ENCODE assay signal across 8 mouse cellular contexts in the genomic region with DNA sequence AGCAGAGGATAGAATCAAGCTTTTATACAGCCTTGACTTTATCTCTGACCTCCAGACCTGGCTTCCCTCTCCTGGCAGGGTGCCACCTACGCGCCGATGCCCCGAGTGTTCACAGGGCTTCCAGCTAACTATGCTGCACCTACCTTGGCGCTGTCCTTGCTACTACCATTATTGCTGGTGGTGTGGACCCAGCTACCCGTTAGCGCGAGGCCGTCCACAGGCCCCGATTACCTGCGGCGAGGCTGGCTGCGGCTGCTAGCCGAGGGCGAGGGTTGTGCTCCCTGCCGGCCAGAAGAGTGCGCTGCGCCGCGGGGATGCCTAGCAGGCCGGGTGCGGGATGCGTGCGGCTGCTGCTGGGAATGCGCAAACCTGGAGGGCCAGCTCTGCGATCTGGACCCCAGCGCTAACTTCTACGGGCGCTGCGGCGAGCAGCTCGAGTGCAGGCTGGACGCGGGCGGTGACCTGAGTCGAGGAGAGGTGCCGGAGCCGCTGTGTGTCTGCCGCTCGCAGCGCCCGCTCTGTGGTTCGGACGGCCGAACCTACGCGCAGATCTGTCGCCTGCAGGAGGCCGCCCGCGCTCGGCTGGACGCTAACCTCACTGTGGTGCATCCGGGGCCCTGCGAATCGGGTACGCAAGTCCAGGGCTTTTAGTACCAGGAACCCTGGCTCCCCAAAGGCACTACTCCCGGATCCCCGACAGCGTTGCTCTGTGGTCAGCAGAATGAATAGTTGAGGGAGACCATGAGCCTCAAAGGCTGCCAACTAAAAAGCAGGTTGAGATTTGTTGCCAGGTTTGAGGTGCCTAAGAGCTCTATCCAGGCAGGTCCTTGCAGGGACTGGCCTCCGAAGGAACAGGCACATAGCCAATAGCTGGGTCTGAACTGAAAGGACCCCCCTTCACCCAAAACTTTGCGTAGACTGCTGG. TPM values are rescaled to one million over a fixed set of nuclear protein-coding genes. Genes with fewer than 3 reads are reported as not detected.
DNase-seq lines count a peak whose midpoint lies in the region; ATAC-seq and TF ChIP-seq lines count a peak whose summit lies in the region.

No protein-coding gene starts in this region.

- H3K27me3 ChIP-seq in forebrain, postnatal 0 days (ENCODE audit: insufficient read depth, low read length), result peaks cover 57% of the 10 kb centered on the region
- peaks cover 63% of the 10 kb centered on the region for H3K27me3 ChIP-seq in intestine, embryonic 14.5 days (replicated peaks; ENCODE audit: control insufficient read depth, insufficient read depth, low read length)
- H3K27me3 ChIP-seq in liver, embryonic 13.5 days, result peaks cover 68% of the 10 kb centered on the region

- no peaks in the 10 kb centered on the region for H3K36me3 ChIP-seq in forebrain, postnatal 0 days (ENCODE audit: insufficient read depth)
- H3K36me3 ChIP-seq in intestine, embryonic 14.5 days (ENCODE audit: control insufficient read depth, insufficient read depth, low read length), result no peaks in the 10 kb centered on the region
- no peaks in the 10 kb centered on the region for H3K36me3 ChIP-seq in liver, embryonic 13.5 days

- ATAC-seq in forebrain, postnatal 0 days, result no peak
- ATAC-seq in intestine, embryonic 14.5 days (replicated peaks; ENCODE audit: low FRiP score, low TSS enrichment, low read depth), result no peak
- ATAC-seq in liver, embryonic 13.5 days (ENCODE audit: low read depth), result 0 out of 2 replicates have a peak, but pooled peaks have one; percentile 8

- peak; percentile 59 for TF ChIP-seq CTCF in forebrain, postnatal 0 days (IDR thresholded peaks at IDR 0.05; ENCODE audit: low read depth)

- H3K27ac ChIP-seq in forebrain, postnatal 0 days (ENCODE audit: low read depth, low read length), result no peak overlapping the region
- no peak overlapping the region for H3K27ac ChIP-seq in intestine, embryonic 14.5 days (ENCODE audit: low read depth)
- H3K27ac ChIP-seq in liver, embryonic 13.5 days, result no peak overlapping the region

- peak overlapping the region; percentile 100 for H3K4me2 ChIP-seq in forebrain, postnatal 0 days (ENCODE audit: low read depth)
- peak overlapping the region; percentile 93 for H3K4me2 ChIP-seq in intestine, embryonic 14.5 days (ENCODE audit: low read length)
- H3K4me2 ChIP-seq in liver, embryonic 13.5 days, result peak overlapping the region; percentile 97

- 2% methylated on average over 62 of the region's 62 CpGs for WGBS in forebrain, postnatal 0 days
- under 1% methylated on average over 62 of the region's 62 CpGs for WGBS in intestine, embryonic 14.5 days
- under 1% methylated on average over 62 of the region's 62 CpGs for WGBS in liver, embryonic 13.5 days (ENCODE audit: insufficient replicate concordance)

- H3K9me3 ChIP-seq in forebrain, postnatal 0 days (ENCODE audit: low read length), result no peaks in the 10 kb centered on the region
- no peaks in the 10 kb centered on the region for H3K9me3 ChIP-seq in intestine, embryonic 14.5 days (ENCODE audit: control insufficient read depth, low read length)
- no peaks in the 10 kb centered on the region for H3K9me3 ChIP-seq in liver, embryonic 13.5 days (replicated peaks)

- H3K4me1 ChIP-seq in forebrain, postnatal 0 days (ENCODE audit: insufficient read depth), result peaks cover 11% of the 10 kb centered on the region
- H3K4me1 ChIP-seq in intestine, embryonic 14.5 days (replicated peaks; ENCODE audit: control insufficient read depth, insufficient read depth, low read length), result peaks cover 42% of the 10 kb centered on the region
- H3K4me1 ChIP-seq in liver, embryonic 13.5 days (replicated peaks), result peaks cover 71% of the 10 kb centered on the region

- peak; percentile 96 for DNase-seq in heart, adult 11 months
- DNase-seq in heart, adult 8-10 months (ENCODE audit: low spot score), result no peak
- DNase-seq in cerebellum, adult 8-10 months, result peak; percentile 78
- DNase-seq in forebrain, postnatal 0 days, result peak; percentile 60
- peak; percentile 77 for DNase-seq in intestine, embryonic 14.5 days (ENCODE audit: low spot score)
- no peak for DNase-seq in liver, embryonic 13.5 days
- DNase-seq in natural killer cell, adult 2 months (ENCODE audit: low spot score in 2 of 2), result peak; percentile 36 to 41
- DNase-seq in thymus, postnatal 25 days, result peak; percentile 40

- H3K9ac ChIP-seq in forebrain, postnatal 0 days, result peak overlapping the region; percentile 22; the same call in 1 of the 2 replicates
- no peak overlapping the region for H3K9ac ChIP-seq in intestine, embryonic 14.5 days (ENCODE audit: low read length)
- peak overlapping the region; percentile 91 for H3K9ac ChIP-seq in liver, embryonic 13.5 days

- peak overlapping the region; percentile 32 for H3K4me3 ChIP-seq in forebrain, postnatal 0 days (ENCODE audit: low read depth, low read length)
- H3K4me3 ChIP-seq in intestine, embryonic 14.5 days (ENCODE audit: low read depth, low read length), result peak overlapping the region; percentile 59
- H3K4me3 ChIP-seq in liver, embryonic 13.5 days (replicated peaks), result peak overlapping the region; percentile 77

RNA-seq across cellular contexts. Expression of gene Kazald1, which starts 1.8 kb away (rescaled TPM):
- total RNA-seq in heart, adult 8-10 months (2022), result 1 to 10 TPM; 2.5 to 5.5 (median 2.8) TPM
- total RNA-seq in forebrain, postnatal 0 days (2014; rRNA removed), result 1.8 and 6.1 TPM in 2 replicates
- 1.4 and 1.7 TPM in 2 replicates for polyA plus RNA-seq in forebrain, postnatal 0 days (2015; fragmentation: Nextera tagmentation; extraction: Ambion mirVana)
- polyA plus RNA-seq in intestine, embryonic 14.5 days (2014; fragmentation: Nextera tagmentation; extraction: Ambion mirVana), result 0.69 and 1.8 TPM in 2 replicates
- polyA plus RNA-seq in liver, embryonic 13.5 days (2015; fragmentation: Nextera tagmentation; extraction: Ambion mirVana), result 0.25 and 0.29 TPM in 2 replicates

RNA-seq across cellular contexts. Expression of gene Sfxn3, which starts 29.5 kb away (rescaled TPM):
- 10 to 100 TPM in 3 of 4 experiments, 1 to 10 TPM in 1; 9.0 to 10.8 (median 10.3) TPM for total RNA-seq in heart, adult 8-10 months (2022)
- 50.7 and 53.1 TPM in 2 replicates for total RNA-seq in forebrain, postnatal 0 days (2014; rRNA removed)
- 93.3 and 106 TPM in 2 replicates for polyA plus RNA-seq in forebrain, postnatal 0 days (2015; fragmentation: Nextera tagmentation; extraction: Ambion mirVana)
- polyA plus RNA-seq in intestine, embryonic 14.5 days (2014; fragmentation: Nextera tagmentation; extraction: Ambion mirVana), result 23.4 and 24.5 TPM in 2 replicates
- 2.4 and 2.9 TPM in 2 replicates for polyA plus RNA-seq in liver, embryonic 13.5 days (2015; fragmentation: Nextera tagmentation; extraction: Ambion mirVana)

RNA-seq across cellular contexts. Expression of gene Pdzd7, which starts 31.3 kb away (rescaled TPM):
- total RNA-seq in heart, adult 8-10 months (2022), result under 1 TPM in 1 of 4 experiments, not detected in 3; 0.46 TPM
- total RNA-seq in forebrain, postnatal 0 days (2014; rRNA removed), result 5.2 and 6.4 TPM in 2 replicates
- polyA plus RNA-seq in forebrain, postnatal 0 days (2015; fragmentation: Nextera tagmentation; extraction: Ambion mirVana), result 1.6 and 1.9 TPM in 2 replicates
- 0.42 and 0.55 TPM in 2 replicates for polyA plus RNA-seq in intestine, embryonic 14.5 days (2014; fragmentation: Nextera tagmentation; extraction: Ambion mirVana)
- polyA plus RNA-seq in liver, embryonic 13.5 days (2015; fragmentation: Nextera tagmentation; extraction: Ambion mirVana), result not detected in 2 replicates

Comparison
In these comparisons a context has a peak if more than half of its experiments do, and no peak if none do; other contexts are left out.
1. DNase-seq: peak in heart, adult 11 months (single experiment), cerebellum, adult 8-10 months (single experiment), forebrain, postnatal 0 days (single experiment), intestine, embryonic 14.5 days (single experiment), natural killer cell, adult 2 months (2 of 2) and thymus, postnatal 25 days (single experiment); none in heart, adult 8-10 months (single experiment) and liver, embryonic 13.5 days (single experiment).
2. Peak in every context shown above with its lines, with median percentiles within 50 percentile points of each other: H3K4me2 ChIP-seq and H3K4me3 ChIP-seq.